Comparison of ENCODE assay signal across 17 mouse cellular contexts in genomic region chr8:120950674-120951218, GRCm38 (mm10).
DNase-seq lines count a peak whose midpoint lies in the region; ATAC-seq and TF ChIP-seq lines count a peak whose summit lies in the region.
"Had no signal": no experiment of that assay in that cellular context is flagged by ENCODE, and none has a peak within 500 bp of the region (broad histone marks: within the 10 kb centered on the region; RNA-seq: fewer than 3 reads in every experiment).

No protein-coding gene starts in this region.

- TF ChIP-seq CTCF in intestine, postnatal 0 days (IDR thresholded peaks at IDR 0.05; ENCODE audit: low read depth), result no peak

- 46% methylated on average over 16 of the region's 16 CpGs for WGBS in intestine, embryonic 15.5 days
- WGBS in intestine, postnatal 0 days, result 47% methylated on average over 16 of the region's 16 CpGs
- WGBS in embryonic facial prominence, embryonic 10.5 days, result 30% methylated on average over 16 of the region's 16 CpGs
- 15% methylated on average over 16 of the region's 16 CpGs for WGBS in embryonic facial prominence, embryonic 14.5 days

- 0 out of 2 replicates have a peak overlapping the region, but pooled peaks have one; percentile 22 for H3K27ac ChIP-seq in intestine, embryonic 15.5 days
- no peak overlapping the region for H3K27ac ChIP-seq in intestine, postnatal 0 days (ENCODE audit: low read depth, low read length)
- H3K27ac ChIP-seq in embryonic facial prominence, embryonic 10.5 days (replicated peaks), result peak overlapping the region; percentile 65
- H3K27ac ChIP-seq in embryonic facial prominence, embryonic 14.5 days (replicated peaks; ENCODE audit: low read depth, low read length), result no peak overlapping the region
- H3K27ac ChIP-seq: forebrain, embryonic 12.5 days; heart, embryonic 13.5 days; liver, embryonic 13.5 days had no signal

- ATAC-seq in intestine, embryonic 15.5 days, result no peak
- ATAC-seq in intestine, postnatal 0 days, result no peak
- ATAC-seq in embryonic facial prominence, embryonic 14.5 days (ENCODE audit: low read depth), result peak; percentile 81
- ATAC-seq: lung, postnatal 0 days had no signal

- no peaks in the 10 kb centered on the region for H3K9me3 ChIP-seq in intestine, embryonic 15.5 days
- H3K9me3 ChIP-seq in intestine, postnatal 0 days (ENCODE audit: control insufficient read depth), result no peaks in the 10 kb centered on the region
- H3K9me3 ChIP-seq in embryonic facial prominence, embryonic 10.5 days, result no peaks in the 10 kb centered on the region
- no peaks in the 10 kb centered on the region for H3K9me3 ChIP-seq in embryonic facial prominence, embryonic 14.5 days (ENCODE audit: control insufficient read depth, low read length)
- H3K9me3 ChIP-seq: forebrain, embryonic 12.5 days; heart, embryonic 13.5 days; liver, embryonic 13.5 days had no signal

- peaks cover 39% of the 10 kb centered on the region for H3K4me1 ChIP-seq in intestine, embryonic 15.5 days (replicated peaks)
- 0 out of 2 replicates have a peak, but pooled peaks cover 7% of the 10 kb centered on the region for H3K4me1 ChIP-seq in intestine, postnatal 0 days (replicated peaks; ENCODE audit: control insufficient read depth, insufficient read depth, low read length)
- peaks cover 59% of the 10 kb centered on the region for H3K4me1 ChIP-seq in embryonic facial prominence, embryonic 10.5 days
- H3K4me1 ChIP-seq in embryonic facial prominence, embryonic 14.5 days (ENCODE audit: control insufficient read depth, insufficient read depth, low read length), result peaks cover 3% of the 10 kb centered on the region; the same call in 1 of the 2 replicates

- H3K4me3 ChIP-seq in intestine, embryonic 15.5 days (replicated peaks), result no peak overlapping the region
- no peak overlapping the region for H3K4me3 ChIP-seq in intestine, postnatal 0 days (ENCODE audit: low read depth, low read length)
- H3K4me3 ChIP-seq in embryonic facial prominence, embryonic 10.5 days, result 0 out of 2 replicates have a peak overlapping the region, but pooled peaks have one; percentile 15
- H3K4me3 ChIP-seq in embryonic facial prominence, embryonic 14.5 days (ENCODE audit: low read depth, low read length), result no peak overlapping the region
- H3K4me3 ChIP-seq: forebrain, embryonic 12.5 days; heart, embryonic 13.5 days; liver, embryonic 13.5 days had no signal

- no peak overlapping the region for H3K9ac ChIP-seq in intestine, embryonic 15.5 days
- no peak overlapping the region for H3K9ac ChIP-seq in intestine, postnatal 0 days (ENCODE audit: low read depth, low read length)
- H3K9ac ChIP-seq in embryonic facial prominence, embryonic 14.5 days (ENCODE audit: low read depth, low read length), result no peak overlapping the region
- H3K9ac ChIP-seq: forebrain, embryonic 12.5 days; heart, embryonic 13.5 days; liver, embryonic 13.5 days had no signal

- peak; percentile 72 for DNase-seq in embryonic facial prominence, embryonic 10.5 days (ENCODE audit: low spot score)
- DNase-seq in embryonic facial prominence, embryonic 14.5 days (ENCODE audit: low spot score), result peak; percentile 77
- peak; percentile 74 for DNase-seq in retina, embryonic 14.5 days (ENCODE audit: low spot score)
- DNase-seq in thymus, postnatal 36 days, result no peak
- DNase-seq in spleen, postnatal 4 days (ENCODE audit: low spot score in 2 of 2), result no peak
- DNase-seq: adrenal gland, adult 8-10 months; cerebellum, adult 2 months; gastrocnemius, postnatal 36 days; heart, postnatal 4 days; kidney, adult 2 months; liver, embryonic 13.5 days had no signal

- H3K27me3 ChIP-seq in intestine, embryonic 15.5 days (replicated peaks), result no peaks in the 10 kb centered on the region
- H3K27me3 ChIP-seq in intestine, postnatal 0 days (replicated peaks; ENCODE audit: control insufficient read depth, insufficient read depth, low read length), result no peaks in the 10 kb centered on the region
- peaks cover 97% of the 10 kb centered on the region for H3K27me3 ChIP-seq in embryonic facial prominence, embryonic 10.5 days (replicated peaks; ENCODE audit: low read depth, poor library complexity, severe bottlenecking)
- peaks cover 62% of the 10 kb centered on the region for H3K27me3 ChIP-seq in embryonic facial prominence, embryonic 14.5 days (replicated peaks; ENCODE audit: control insufficient read depth, insufficient read depth, low read length)

- no peaks in the 10 kb centered on the region for H3K36me3 ChIP-seq in intestine, embryonic 15.5 days
- no peaks in the 10 kb centered on the region for H3K36me3 ChIP-seq in intestine, postnatal 0 days (ENCODE audit: control insufficient read depth, insufficient read depth)
- no peaks in the 10 kb centered on the region for H3K36me3 ChIP-seq in embryonic facial prominence, embryonic 10.5 days (replicated peaks)
- no peaks in the 10 kb centered on the region for H3K36me3 ChIP-seq in embryonic facial prominence, embryonic 14.5 days (ENCODE audit: control insufficient read depth, insufficient read depth, low read length)
- H3K36me3 ChIP-seq: forebrain, embryonic 12.5 days; G1E; heart, embryonic 13.5 days; liver, embryonic 13.5 days had no signal

- 0 out of 2 replicates have a peak overlapping the region, but pooled peaks have one; percentile 3 for H3K4me2 ChIP-seq in intestine, embryonic 15.5 days (replicated peaks)
- no peak overlapping the region for H3K4me2 ChIP-seq in intestine, postnatal 0 days (replicated peaks; ENCODE audit: low read depth)
- peak overlapping the region; percentile 13 for H3K4me2 ChIP-seq in embryonic facial prominence, embryonic 14.5 days (ENCODE audit: low read depth, low read length)
- H3K4me2 ChIP-seq: forebrain, embryonic 12.5 days; heart, embryonic 13.5 days; liver, embryonic 13.5 days had no signal

Comparison
In these comparisons a context has a peak if more than half of its experiments do, and no peak if none do; other contexts are left out.
1. H3K27ac ChIP-seq: peak in intestine, embryonic 15.5 days (single experiment) and embryonic facial prominence, embryonic 10.5 days (single experiment); none in intestine, postnatal 0 days (single experiment) and embryonic facial prominence, embryonic 14.5 days (single experiment).
2. DNase-seq: peak in embryonic facial prominence, embryonic 10.5 days (single experiment), embryonic facial prominence, embryonic 14.5 days (single experiment) and retina, embryonic 14.5 days (single experiment); none in thymus, postnatal 36 days (0 of 2) and spleen, postnatal 4 days (0 of 2).